Mouse (Mus musculus): Measurements from ENCODE around the gene Ss18l1. TPM values are rescaled to one million over a fixed set of nuclear protein-coding genes. Genes with fewer than 3 reads are reported as not detected.

Ss18l1 gene
- 6.9 TPM for total RNA-seq (2023)

GRCm38 (mm10) chr2:180042256-180042857, at the start of gene Ss18l1, which contains the start of gene Psma7:
Gene Ss18l1, plus strand, starts transcription at chr2:180042509.
Gene Psma7, minus strand, starts transcription at chr2:180042433.

DNA sequence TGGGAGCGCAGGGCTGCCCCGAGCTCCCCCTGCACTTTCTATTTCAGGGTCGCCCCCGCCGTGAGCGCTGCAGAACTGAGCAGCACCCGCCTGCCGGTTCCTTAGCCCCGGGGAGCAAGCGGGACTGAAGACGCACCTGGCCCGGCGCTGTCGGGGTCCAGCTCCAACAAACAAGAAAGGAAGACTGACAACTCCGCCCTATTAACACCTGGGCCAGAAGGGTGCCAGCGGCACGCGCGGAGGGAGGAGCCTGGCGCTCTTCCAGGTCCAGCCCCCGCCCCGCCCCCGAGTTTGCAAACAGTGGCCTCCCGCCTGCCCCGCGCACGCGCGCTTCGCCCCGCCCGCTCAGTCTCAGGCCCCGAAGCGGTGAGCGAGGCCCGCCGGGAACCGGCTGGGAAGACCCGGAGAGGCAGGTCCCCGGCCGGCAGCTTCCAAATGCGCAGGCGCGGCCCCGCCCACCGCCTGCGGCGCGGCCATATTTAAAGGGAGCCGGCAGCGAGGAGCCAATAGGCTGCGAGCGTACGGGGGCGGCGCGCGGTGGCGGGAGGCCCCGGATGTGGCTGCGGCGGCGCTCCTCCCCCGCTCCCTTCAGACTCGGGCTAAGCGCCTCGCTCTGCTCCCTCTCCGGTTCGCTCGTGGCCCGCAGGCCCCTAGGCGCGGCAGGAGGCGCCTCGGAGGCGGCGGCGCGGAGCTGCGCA, 17.8 kb upstream of the Ss18l1 start, which contains the start of gene Lsm14b:
TSS of gene Lsm14b (plus strand) at position 587 of the 698 bp plus-strand sequence.

DNA sequence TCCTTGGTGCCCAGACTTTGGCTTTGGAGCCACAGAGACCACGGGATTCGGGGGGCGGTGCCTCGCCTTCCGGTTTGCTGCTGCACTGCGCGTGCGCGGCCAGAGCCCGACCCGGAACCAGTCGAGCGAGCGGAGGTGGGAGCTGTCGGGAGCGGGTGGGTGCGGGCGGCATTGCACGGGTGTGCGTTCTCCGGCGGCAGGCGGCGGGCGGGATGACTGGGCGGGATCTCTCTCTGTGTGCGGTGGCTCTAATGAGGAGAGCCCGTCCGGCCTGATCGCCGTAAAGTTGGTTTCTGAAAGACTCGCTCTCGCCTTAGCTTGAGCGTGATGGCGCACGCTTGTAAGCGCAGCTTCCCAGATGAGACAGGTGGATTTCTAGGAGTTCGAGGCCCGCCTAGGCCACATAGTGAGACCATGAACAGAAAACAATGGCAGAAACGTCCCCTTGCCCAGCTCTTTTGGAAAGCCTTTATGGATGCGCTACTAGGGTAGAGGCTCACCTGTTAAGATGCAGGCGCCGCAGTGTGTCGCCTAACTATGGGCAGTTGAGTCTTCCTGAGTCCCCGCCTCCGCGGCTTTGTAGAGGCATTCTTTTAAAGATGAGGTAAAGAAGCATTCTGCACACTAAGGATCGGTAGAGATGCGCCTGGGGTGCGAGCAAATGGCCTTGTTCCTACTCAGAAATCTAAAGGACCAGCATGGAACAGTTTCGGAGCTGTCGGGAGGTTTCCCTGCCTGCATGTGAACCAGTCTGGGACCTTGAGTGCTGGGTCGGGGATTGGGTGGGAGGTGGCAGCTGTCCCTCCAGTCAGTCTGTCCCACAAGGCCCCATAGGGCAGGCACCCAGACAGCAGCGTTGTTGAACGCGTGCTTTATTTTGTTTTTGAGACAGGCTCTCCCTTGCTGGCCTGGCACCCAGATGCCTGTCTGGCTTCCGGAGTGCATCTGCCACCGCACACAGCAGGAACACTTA, 28.5 kb downstream of the Ss18l1 start, which contains the start of gene Mtg2:
TSS of gene Mtg2 (plus strand) at position 108 of the 973 bp plus-strand sequence.

DNA sequence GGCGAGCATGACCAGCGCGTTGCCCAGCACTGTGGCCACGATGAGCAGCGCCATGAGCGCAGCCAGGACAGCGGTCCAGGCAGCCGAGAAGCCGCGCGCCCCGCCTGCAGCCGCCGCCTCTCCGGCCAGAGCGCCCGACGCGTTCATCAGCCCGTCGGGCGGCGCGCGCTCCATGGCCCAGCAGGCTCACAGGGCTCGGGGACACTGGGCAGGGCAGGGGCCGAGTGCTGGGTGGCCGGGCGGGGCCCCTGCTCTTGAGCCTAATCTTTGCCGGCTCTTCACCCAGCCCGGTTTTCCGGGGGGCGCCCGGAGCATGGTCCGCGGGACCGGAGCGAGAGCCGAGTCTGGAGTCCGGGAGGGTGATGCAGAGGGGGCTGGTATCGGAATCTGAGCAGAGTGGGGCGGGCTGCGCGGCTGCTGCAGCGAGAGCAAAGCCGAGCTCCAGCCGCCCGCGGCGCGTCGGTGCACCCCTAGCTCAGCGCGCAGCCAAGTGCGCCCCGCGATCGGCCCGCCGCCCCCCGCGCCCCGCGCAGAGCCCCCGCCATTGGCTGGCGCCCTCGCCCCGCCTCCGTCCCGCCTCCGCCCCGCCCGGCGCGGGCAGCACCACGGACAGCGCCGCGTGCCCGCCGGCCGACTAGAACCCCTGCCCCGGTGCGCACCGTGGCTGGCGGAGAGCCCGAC, 61.8 kb downstream of the Ss18l1 start, which contains the start of gene Hrh3:
TSS of gene Hrh3 (minus strand) at position 511 of the 681 bp plus-strand sequence.

DNA sequence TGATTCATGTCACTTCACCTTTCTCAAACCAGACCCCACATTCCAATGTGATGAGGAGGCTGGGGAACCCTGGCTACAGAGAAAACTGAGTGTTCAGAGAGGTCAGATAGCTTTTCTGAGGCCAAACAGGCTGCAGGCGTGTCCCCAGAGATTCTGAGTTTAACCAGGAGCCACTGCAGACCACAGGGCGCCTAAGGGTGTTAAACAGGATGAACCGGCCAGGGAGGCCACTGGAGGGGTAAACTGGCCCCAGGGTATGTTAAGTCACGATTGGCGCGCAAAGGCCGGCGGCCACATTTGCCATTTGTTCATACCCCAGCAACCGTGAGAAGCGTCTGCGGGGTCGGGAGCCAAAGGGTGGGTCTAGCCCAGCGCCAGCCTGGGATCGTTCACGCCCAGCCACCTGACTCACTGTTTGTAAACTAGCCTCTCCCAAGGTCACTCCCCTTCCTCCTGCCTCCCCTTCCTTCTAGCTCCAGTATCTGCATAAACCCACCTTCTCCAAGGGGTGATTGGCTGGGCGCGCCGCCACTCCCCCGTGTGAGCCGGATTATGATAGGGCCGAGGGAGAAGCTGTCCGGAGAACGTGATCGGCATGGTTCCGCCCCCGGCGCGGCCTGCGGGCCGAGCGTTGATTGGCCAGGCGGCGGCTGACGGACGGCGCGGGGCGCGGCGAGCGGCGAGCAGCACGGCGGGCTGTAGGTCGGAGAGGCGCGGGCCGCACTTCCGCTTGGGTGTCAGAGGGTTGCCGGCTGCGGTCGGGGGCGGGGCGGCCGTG, 76.5 kb downstream of the Ss18l1 start, which contains the start of gene Osbpl2:
TSS of gene Osbpl2 (plus strand) at position 646 of the 778 bp plus-strand sequence.

Other genes starting within 250 kb of the Ss18l1 start
- gene Taf4, start 65.9 kb upstream of the Ss18l1 start, total RNA-seq (2023) = 43.8 TPM
- gene Lsm14b, start 17.5 kb upstream of the Ss18l1 start, total RNA-seq (2023) = 45.3 TPM
- gene Psma7, start 76 bp upstream of the Ss18l1 start, total RNA-seq (2023) = 143 TPM
- gene Mtg2, start 28.1 kb downstream of the Ss18l1 start, total RNA-seq (2023) = 22.3 TPM
- gene Hrh3, start 62.0 kb downstream of the Ss18l1 start, total RNA-seq (2023) = not detected
- gene Osbpl2, start 76.8 kb downstream of the Ss18l1 start, total RNA-seq (2023) = 31.3 TPM
- 132 TPM for gene Adrm1, start 129.0 kb downstream of the Ss18l1 start, total RNA-seq (2023)
- 0.65 TPM for gene Lama5, start 183.3 kb downstream of the Ss18l1 start, total RNA-seq (2023)
- 2,598 TPM for gene Rps21, start 214.9 kb downstream of the Ss18l1 start, total RNA-seq (2023)
- 41.5 TPM for gene Cables2, start 231.0 kb downstream of the Ss18l1 start, total RNA-seq (2023)
- gene Rbbp8nl, start 247.4 kb downstream of the Ss18l1 start, total RNA-seq (2023) = not detected

Data from CD4-positive naive resting alpha-beta T cell, adult 57 days (primary cell).